Mouse (Mus musculus) limb, embryonic 13.5 days (tissue): ENCODE results near the gene Etfrf1. TPM values are rescaled to one million over a fixed set of nuclear protein-coding genes. Genes with fewer than 3 reads are reported as not detected.
A peak's percentile ranks its signal among the peaks of the same experiment; 100 is the strongest.

Experiments used
- ATAC-seq: fragments of 200-750 bp; cut with Nextera tagmentation; 2 replicates; pipeline ENCODE4 v1.8.0; 2017; ENCODE audit warnings: low read depth, moderate number of reproducible peaks, moderate TSS enrichment; ENCODE audit not compliant: low FRiP score
- H3K27ac ChIP-seq: fragments of 300-500 bp; sonication (generic); 2 replicates; pipeline ENCODE4 v1.5.1; 2015; ENCODE audit warnings: inconsistent platforms, mild to moderate bottlenecking, moderate library complexity
- H3K27me3 ChIP-seq: fragments of 300-500 bp; sonication (generic); 2 replicates; pipeline ENCODE4 v1.6.1; 2015; ENCODE audit warnings: mild to moderate bottlenecking, inconsistent platforms
- H3K36me3 ChIP-seq: fragments of 300-500 bp; sonication (generic); 2 replicates; pipeline ENCODE4 v1.6.1; 2015; ENCODE audit warnings: inconsistent platforms, mild to moderate bottlenecking, moderate library complexity
- H3K4me1 ChIP-seq: fragments of 300-500 bp; sonication (generic); 2 replicates; pipeline ENCODE4 v1.6.1; 2015; ENCODE audit warnings: inconsistent platforms
- H3K4me2 ChIP-seq: fragments of 300-500 bp; sonication (generic); replicated peaks from 2 replicates; pipeline ENCODE4 v1.6.1; 2015; ENCODE audit warnings: inconsistent platforms, mild to moderate bottlenecking, moderate library complexity
- H3K4me3 ChIP-seq: fragments of 300-500 bp; sonication (generic); 2 replicates; pipeline ENCODE4 v1.5.1; 2015; ENCODE audit warnings: moderate library complexity, mild to moderate bottlenecking, inconsistent platforms
- H3K9ac ChIP-seq: fragments of 300-500 bp; sonication (generic); 2 replicates; pipeline ENCODE4 v1.6.1; 2015; ENCODE audit warnings: mild to moderate bottlenecking, inconsistent platforms
- H3K9me3 ChIP-seq: fragments of 300-500 bp; sonication (generic); 2 replicates; pipeline ENCODE4 v1.6.1; 2016; ENCODE audit warnings: inconsistent platforms
- WGBS: fragments of 180-500 bp; shearing (Covaris S2); methylation state at CpG from one replicate; pipeline ENCODE4 v1.1.7; 2015; 5-methylcytosine and 5-hydroxymethylcytosine counted together
- polyA plus RNA-seq: library from polyadenylated mRNA; unstranded; fragments of >200 nt; fragmentation: Nextera tagmentation; extraction: Ambion mirVana; gene quantifications from 2 replicates; pipeline ENCODE4 v1.2.1, GENCODE M21; 2015

The Etfrf1 gene
- polyA plus RNA-seq, 1 experiment from 2014 or later, result 33.5 TPM

- Histone ChIP-seq H3K4me1 (peaks cover 8% of the 10 kb centered on the region; the same call in 1 of the 2 replicates), H3K4me2 (no peak overlapping the region), H3K9me3 (no peaks in the 10 kb centered on the region), H3K9ac (no peak overlapping the region), H3K27me3 (no peaks in the 10 kb centered on the region), H3K36me3 (no peaks in the 10 kb centered on the region), H3K4me3 (no peak overlapping the region), H3K27ac (no peak overlapping the region)
- no peak for ATAC-seq
- 94% methylated on average over 8 of the region's 8 CpGs for WGBS
These were observed 12.8 kb upstream of the Etfrf1 start for GRCm38 (mm10) chr6:145197949-145198686.

GRCm38 (mm10) chr6:145202432-145203125 lies 8.4 kb upstream of the Etfrf1 start:
- Histone ChIP-seq H3K4me1 (peaks cover 8% of the 10 kb centered on the region; the same call in 1 of the 2 replicates), H3K9me3 (no peaks in the 10 kb centered on the region), H3K4me3 (no peak overlapping the region), H3K27me3 (no peaks in the 10 kb centered on the region), H3K36me3 (no peaks in the 10 kb centered on the region), H3K4me2 (no peak overlapping the region), H3K9ac (no peak overlapping the region), H3K27ac (no peak overlapping the region)
- WGBS, result 82% methylated on average over 13 of the region's 13 CpGs
- no peak for ATAC-seq

- Histone ChIP-seq H3K4me2 (no peak overlapping the region), H3K36me3 (no peaks in the 10 kb centered on the region), H3K9ac (no peak overlapping the region), H3K4me1 (peaks cover 7% of the 10 kb centered on the region; the same call in 1 of the 2 replicates), H3K27ac (no peak overlapping the region), H3K4me3 (no peak overlapping the region), H3K27me3 (no peaks in the 10 kb centered on the region), H3K9me3 (no peaks in the 10 kb centered on the region)
- no peak for ATAC-seq
- WGBS, result 87% methylated on average over 6 of the region's 6 CpGs
These were observed 6.5 kb upstream of the Etfrf1 start for GRCm38 (mm10) chr6:145204440-145204839.

- peaks cover 2% of the 10 kb centered on the region for H3K4me1 ChIP-seq
- H3K36me3 ChIP-seq, result no peaks in the 10 kb centered on the region
- 67% methylated on average over 10 of the region's 10 CpGs for WGBS
- no peak overlapping the region for H3K9ac ChIP-seq
- no peak for ATAC-seq
- no peak overlapping the region for H3K4me2 ChIP-seq
- no peak overlapping the region for H3K27ac ChIP-seq
- no peak overlapping the region for H3K4me3 ChIP-seq
- no peaks in the 10 kb centered on the region for H3K9me3 ChIP-seq
- H3K27me3 ChIP-seq, result no peaks in the 10 kb centered on the region
These were observed 5.8 kb upstream of the Etfrf1 start for GRCm38 (mm10) chr6:145205142-145205541.

- H3K4me2 ChIP-seq, result peak overlapping the region; percentile 76
- H3K27ac ChIP-seq, result peak overlapping the region; percentile 7; the same call in 1 of the 2 replicates
- no peaks in the 10 kb centered on the region for H3K9me3 ChIP-seq
- H3K4me3 ChIP-seq, result peak overlapping the region; percentile 74
- ATAC-seq, result no peak
- no peaks in the 10 kb centered on the region for H3K27me3 ChIP-seq
- peaks cover 14% of the 10 kb centered on the region for H3K4me1 ChIP-seq
- 37% methylated on average over 8 of the region's 8 CpGs for whole genome bisulfite sequencing
- H3K36me3 ChIP-seq, result no peaks in the 10 kb centered on the region; the same call in 1 of the 2 replicates
- H3K9ac ChIP-seq, result no peak overlapping the region
These were observed 766 bp upstream of the Etfrf1 start for GRCm38 (mm10) chr6:145210056-145210680.

GRCm38 (mm10) chr6:145211376-145212305 lies 707 bp downstream of the Etfrf1 start:
- Histone ChIP-seq H3K4me3 (peak overlapping the region; percentile 74), H3K27me3 (no peaks in the 10 kb centered on the region), H3K4me2 (peak overlapping the region; percentile 79), H3K27ac (peak overlapping the region; percentile 96), H3K9me3 (no peaks in the 10 kb centered on the region), H3K36me3 (no peaks in the 10 kb centered on the region; the same call in 1 of the 2 replicates), H3K4me1 (peaks cover 14% of the 10 kb centered on the region), H3K9ac (peak overlapping the region; percentile 88)
- WGBS, result 3% methylated on average over 21 of the region's 21 CpGs
- ATAC-seq, result peak; percentile 2; the same call in 1 of the 2 replicates

- Histone ChIP-seq H3K27me3 (no peaks in the 10 kb centered on the region), H3K4me3 (no peak overlapping the region), H3K36me3 (peaks cover 9% of the 10 kb centered on the region), H3K9ac (no peak overlapping the region), H3K4me2 (no peak overlapping the region), H3K4me1 (peaks cover 14% of the 10 kb centered on the region), H3K9me3 (no peaks in the 10 kb centered on the region), H3K27ac (no peak overlapping the region)
- ATAC-seq, result no peak
- 77% methylated on average over 2 of the region's 2 CpGs for WGBS
These were observed 3.0 kb downstream of the Etfrf1 start for GRCm38 (mm10) chr6:145213916-145214315.

- no peaks in the 10 kb centered on the region for H3K27me3 ChIP-seq
- no peak overlapping the region for H3K4me2 ChIP-seq
- no peaks in the 10 kb centered on the region for H3K9me3 ChIP-seq
- peaks cover 18% of the 10 kb centered on the region for H3K36me3 ChIP-seq
- WGBS, result 91% methylated on average over 3 of the region's 3 CpGs
- H3K4me3 ChIP-seq, result no peak overlapping the region
- no peak for ATAC-seq
- no peak overlapping the region for H3K9ac ChIP-seq
- no peak overlapping the region for H3K27ac ChIP-seq
- H3K4me1 ChIP-seq, result peaks cover 7% of the 10 kb centered on the region
These were observed 4.9 kb downstream of the Etfrf1 start for GRCm38 (mm10) chr6:145215826-145216225.

DNA sequence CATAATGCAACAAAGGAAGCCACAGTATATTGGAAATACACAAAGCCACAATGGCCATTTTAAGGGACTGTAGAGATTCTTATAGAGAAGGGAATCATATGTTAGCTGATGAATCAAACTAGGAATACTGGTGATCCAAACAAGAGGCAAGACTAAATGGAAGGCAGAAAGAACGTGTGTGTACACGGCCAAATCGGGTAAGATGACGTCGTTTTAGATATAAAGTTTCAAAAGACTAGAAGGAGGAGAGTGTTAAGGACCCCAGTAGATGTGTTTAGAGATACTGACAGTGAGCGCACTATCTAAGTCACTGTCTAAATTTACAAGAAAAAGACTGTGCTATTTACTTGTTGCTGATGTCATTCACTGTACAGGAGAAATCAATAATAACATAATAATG lies 13.3 kb downstream of the Etfrf1 start:
- H3K4me3 ChIP-seq, result no peak overlapping the region
- H3K4me2 ChIP-seq, result no peak overlapping the region
- H3K27me3 ChIP-seq, result no peaks in the 10 kb centered on the region
- H3K27ac ChIP-seq, result no peak overlapping the region
- H3K9ac ChIP-seq, result no peak overlapping the region
- ATAC-seq, result no peak
- H3K9me3 ChIP-seq, result no peaks in the 10 kb centered on the region
- WGBS, result 92% methylated on average over 6 of the region's 6 CpGs
- H3K36me3 ChIP-seq, result peaks cover 34% of the 10 kb centered on the region
- no peaks in the 10 kb centered on the region for H3K4me1 ChIP-seq

DNA sequence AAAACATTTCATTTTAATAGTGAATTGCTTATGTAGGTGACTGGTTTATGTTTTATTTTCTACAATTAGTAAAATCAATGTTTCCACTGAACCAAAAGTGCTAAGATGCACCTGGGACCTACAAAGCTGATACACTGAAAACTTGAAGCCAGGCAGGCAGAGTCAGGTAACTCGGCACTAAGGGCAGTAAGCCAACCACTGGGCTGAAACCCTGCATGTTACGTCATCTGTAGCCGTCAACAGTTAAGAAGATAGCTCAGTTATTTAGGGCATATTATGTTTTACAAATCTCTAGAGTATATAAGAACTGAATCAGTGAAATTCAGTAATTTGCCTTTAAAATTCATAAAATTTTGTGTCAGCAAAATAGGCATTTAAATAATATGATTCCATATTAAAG lies 15.4 kb downstream of the Etfrf1 start:
- 85% methylated on average over 3 of the region's 3 CpGs for WGBS
- ATAC-seq, result no peak
- H3K27ac ChIP-seq, result no peak overlapping the region
- no peak overlapping the region for H3K4me2 ChIP-seq
- no peaks in the 10 kb centered on the region for H3K4me1 ChIP-seq
- no peak overlapping the region for H3K9ac ChIP-seq
- H3K27me3 ChIP-seq, result no peaks in the 10 kb centered on the region
- peaks cover 33% of the 10 kb centered on the region for H3K36me3 ChIP-seq
- H3K9me3 ChIP-seq, result no peaks in the 10 kb centered on the region
- no peak overlapping the region for H3K4me3 ChIP-seq

DNA sequence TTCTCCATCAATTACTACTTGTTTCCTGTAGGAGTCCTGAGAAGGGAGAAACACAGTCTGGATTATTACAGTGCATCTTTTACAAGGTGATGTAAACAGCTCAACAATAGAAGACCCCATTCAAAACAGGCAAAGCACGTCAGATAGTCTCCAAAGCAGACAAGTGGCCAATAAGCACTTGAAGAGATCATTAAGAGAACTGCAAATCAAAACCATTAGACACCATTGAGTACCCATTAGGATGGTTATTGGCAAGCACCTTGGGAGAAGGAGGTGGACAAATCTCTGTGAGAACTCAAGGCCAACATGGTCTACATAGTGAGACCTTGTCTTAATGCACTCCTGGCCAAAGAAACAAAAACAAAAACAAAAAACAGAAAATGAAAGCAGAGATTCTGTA lies 23.5 kb downstream of the Etfrf1 start:
- H3K4me2 ChIP-seq, result no peak overlapping the region
- H3K9me3 ChIP-seq, result no peaks in the 10 kb centered on the region
- H3K4me1 ChIP-seq, result no peaks in the 10 kb centered on the region
- H3K36me3 ChIP-seq, result peaks cover 24% of the 10 kb centered on the region
- H3K4me3 ChIP-seq, result no peak overlapping the region
- 71% methylated on average over 1 of the region's 1 CpGs for WGBS
- H3K9ac ChIP-seq, result no peak overlapping the region
- no peaks in the 10 kb centered on the region for H3K27me3 ChIP-seq
- no peak overlapping the region for H3K27ac ChIP-seq
- ATAC-seq, result no peak
